Mouse (Mus musculus): ENCODE results near the gene Ccdc50.

Gene Ccdc50

DNA sequence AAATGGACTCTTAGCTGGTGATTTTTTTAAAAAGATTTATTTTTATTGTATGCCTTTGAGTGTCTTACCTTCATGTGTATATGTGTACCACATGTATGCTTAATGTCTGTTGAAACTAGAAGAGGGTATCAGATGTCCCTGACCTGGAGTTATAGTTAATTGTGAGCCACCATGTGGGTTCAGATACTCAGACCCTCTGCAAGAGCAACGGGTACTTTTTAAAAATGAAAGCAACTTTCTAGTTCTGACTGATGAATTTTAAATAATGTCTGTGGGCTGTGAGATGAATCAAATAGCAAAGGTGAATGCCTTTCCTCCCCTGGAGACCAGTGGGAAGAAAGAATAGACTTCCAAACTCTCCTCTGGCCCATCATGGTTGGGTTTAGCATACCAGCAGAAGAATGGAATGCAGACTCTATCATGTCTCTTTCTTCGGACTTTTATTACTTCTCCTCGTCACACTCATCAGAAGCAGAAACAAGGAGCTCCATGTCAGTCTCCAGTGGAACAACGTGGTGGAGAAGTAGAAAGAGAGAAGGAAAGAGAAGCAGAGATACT is 1.7 kb upstream of the Ccdc50 start:
- Histone ChIP-seq H3K27me3 (ENCODE audit: control insufficient read depth, insufficient read depth, low read length, poor library complexity, severe bottlenecking) (no peaks in the 10 kb centered on the region), H3K36me3 (ENCODE audit: control insufficient read depth, insufficient read depth, low read length, poor library complexity, severe bottlenecking) (no peaks in the 10 kb centered on the region)
- no peak for DNase-seq (ENCODE audit: low read depth, low spot score)

DNA sequence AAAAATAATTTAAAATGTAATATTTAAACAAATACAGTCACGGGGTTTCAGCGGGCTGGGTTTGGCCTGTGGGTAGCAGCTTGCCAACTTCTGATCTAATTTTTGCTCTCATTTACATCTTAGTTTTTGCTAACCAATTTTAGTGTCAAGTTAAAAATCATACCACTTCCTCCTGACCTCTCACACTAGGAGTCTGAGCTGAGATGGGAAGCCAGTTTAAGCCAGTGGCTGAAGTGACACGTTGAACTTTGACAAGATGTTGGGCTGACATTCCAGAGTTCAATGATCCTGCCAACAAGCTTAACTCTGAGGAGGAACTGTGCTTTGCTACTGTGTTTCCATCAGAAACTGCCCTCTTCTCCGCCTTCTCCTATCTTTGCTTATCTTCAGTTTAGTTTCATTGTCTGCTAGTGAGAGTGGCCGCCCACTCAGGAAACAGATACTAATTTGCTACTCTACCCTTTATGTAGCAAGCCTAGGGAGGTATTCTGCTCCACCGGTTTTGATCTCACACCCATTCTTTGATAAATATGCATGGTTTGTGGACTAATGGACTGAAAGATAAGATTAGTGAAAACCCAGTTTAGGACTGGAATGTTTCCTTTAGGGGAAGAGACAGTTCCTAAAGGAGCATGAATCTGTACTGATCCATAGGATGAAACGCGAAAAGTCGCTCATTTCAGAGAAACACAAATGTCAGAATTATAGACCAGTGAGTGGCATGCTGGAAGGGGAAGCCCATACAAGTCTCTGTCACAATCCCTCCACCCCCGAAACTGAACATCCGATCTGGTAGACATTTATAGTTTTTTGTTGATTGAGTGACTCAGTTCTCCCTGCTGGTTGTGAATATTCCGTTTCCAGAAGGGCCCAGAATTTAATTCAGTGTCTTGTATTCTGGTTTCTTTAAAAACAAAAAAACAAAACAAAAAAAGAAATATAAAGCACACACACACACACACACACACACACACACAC is 746 bp upstream of the Ccdc50 start:
- no peaks in the 10 kb centered on the region for H3K27me3 ChIP-seq (ENCODE audit: control insufficient read depth, insufficient read depth, low read length, poor library complexity, severe bottlenecking)
- no peaks in the 10 kb centered on the region for H3K36me3 ChIP-seq (ENCODE audit: control insufficient read depth, insufficient read depth, low read length, poor library complexity, severe bottlenecking)
- peak; percentile 80 for DNase-seq (ENCODE audit: low read depth, low spot score)

DNA sequence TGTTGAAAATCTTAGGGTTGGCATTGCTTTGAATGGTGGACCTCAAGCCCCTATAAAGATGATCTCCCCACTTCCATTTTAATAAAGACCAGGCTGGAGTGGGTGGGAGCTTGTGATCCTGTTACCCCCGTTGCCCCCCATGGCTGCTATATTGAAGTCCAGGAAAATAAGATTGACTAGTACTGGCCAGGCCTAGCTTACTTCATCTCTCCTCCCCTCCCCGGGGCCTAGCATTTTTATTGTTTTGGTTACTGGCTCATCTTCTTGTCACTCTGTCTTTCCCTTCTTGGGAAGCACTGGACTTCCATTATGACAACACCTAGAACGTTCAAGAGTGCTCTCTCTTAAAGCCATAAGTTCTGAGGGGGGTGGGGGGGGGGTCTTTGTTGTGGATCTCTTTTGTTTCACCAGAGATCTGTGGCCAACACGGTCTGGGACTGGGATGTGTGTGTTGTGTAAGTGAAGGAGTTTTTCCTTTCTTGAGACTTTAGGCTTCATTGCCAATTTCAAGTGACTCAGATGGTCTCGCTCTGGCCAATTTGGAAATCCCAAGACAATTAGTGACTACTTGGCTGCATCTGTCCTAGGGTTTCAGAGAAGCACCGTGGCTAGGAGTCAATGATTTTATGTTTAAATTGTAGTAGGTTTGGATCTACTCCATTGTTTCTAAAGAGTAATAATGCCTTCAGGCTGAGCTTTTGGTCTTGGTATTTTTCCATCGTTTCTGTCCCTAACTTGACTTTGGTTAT is 1.0 kb downstream of the Ccdc50 start:
- Histone ChIP-seq H3K36me3 (ENCODE audit: control insufficient read depth, insufficient read depth, low read length, poor library complexity, severe bottlenecking) (no peaks in the 10 kb centered on the region), H3K27me3 (ENCODE audit: control insufficient read depth, insufficient read depth, low read length, poor library complexity, severe bottlenecking) (no peaks in the 10 kb centered on the region)
- no peak for DNase-seq (ENCODE audit: low read depth, low spot score)

DNA sequence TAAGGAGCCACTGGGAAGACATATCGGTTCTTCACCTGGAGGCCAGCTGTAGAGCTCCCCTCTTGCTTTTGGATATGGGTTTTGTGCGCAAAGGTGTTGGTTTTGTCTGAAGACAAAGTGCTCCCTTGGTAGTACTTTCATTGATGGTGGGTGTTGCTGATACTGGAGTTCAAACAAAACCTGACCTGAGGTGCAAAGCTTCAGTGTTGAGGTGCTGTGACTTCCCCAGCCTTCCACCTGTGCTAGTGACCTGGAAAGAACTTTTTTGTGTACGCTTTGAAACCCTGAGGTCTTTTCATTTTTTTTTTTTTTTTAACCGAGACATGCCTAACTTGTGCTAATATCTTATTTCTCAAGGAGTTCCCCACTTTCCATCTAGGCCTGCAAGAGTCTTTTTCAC is 1.6 kb downstream of the Ccdc50 start:
- H3K36me3 ChIP-seq (ENCODE audit: control insufficient read depth, insufficient read depth, low read length, poor library complexity, severe bottlenecking): no peaks in the 10 kb centered on the region
- no peak for DNase-seq (ENCODE audit: low read depth, low spot score)
- H3K27me3 ChIP-seq (ENCODE audit: control insufficient read depth, insufficient read depth, low read length, poor library complexity, severe bottlenecking): no peaks in the 10 kb centered on the region

DNA sequence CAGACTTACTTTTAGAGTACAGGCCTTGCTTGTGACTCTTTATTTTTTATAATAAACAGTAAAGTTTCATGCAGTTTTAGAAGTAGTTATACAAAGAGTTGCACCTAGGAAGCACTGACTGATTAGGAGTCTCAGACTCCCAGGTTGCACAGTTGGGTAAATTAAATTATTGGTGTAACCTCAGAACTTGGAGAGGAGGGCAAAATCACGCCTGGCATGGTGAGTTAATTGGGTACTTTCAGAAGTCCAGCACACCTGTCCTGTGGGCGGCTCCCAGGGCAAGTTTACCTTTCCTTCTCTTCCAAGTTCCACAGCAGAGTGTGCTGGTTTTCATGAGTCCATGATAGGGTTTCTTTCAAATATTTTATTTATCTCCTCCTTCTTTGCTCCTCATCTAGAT is 3.2 kb downstream of the Ccdc50 start:
- H3K36me3 ChIP-seq (ENCODE audit: control insufficient read depth, insufficient read depth, low read length, poor library complexity, severe bottlenecking): no peaks in the 10 kb centered on the region
- DNase-seq (ENCODE audit: low read depth, low spot score): no peak
- no peaks in the 10 kb centered on the region for H3K27me3 ChIP-seq (ENCODE audit: control insufficient read depth, insufficient read depth, low read length, poor library complexity, severe bottlenecking)

DNA sequence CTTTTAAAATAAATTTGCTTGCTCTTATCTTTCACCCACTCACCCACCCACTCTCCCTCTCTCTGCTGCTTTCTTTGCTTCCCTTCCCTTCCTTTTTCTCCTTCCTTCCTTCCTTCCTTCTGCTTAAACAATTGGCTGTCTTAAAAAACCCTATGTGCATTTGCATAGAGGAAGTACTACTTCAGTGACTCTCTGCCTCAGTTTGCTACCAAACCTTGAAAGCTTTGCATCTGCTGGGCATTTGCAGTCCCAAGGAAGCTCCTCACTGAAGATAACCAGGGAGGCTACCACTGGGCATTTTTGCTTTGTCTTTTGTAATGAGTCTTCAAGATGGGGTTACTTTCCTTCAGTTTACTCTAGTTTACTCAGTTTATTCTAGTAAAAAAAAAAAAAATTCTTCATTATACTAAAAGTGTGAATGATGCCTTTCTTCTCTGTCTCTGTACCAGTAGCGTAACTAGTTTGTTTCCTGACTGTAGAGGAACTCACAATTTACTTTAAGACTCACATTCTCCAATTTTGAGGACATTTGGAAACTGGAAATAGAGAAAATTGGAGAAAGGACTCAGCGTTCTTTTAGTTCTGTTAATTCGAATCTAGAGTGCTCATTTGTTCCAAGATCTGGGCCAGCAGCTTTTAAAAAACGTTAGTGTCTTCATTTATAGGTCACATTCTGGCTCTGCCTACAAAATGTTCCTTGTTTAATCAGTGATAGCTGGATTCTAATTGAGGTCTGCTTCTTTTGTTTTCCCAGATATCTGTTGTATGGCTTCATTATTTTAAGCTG is 6.8 kb downstream of the Ccdc50 start:
- DNase-seq (ENCODE audit: low read depth, low spot score): peak; percentile 40
- no peaks in the 10 kb centered on the region for H3K36me3 ChIP-seq (ENCODE audit: control insufficient read depth, insufficient read depth, low read length, poor library complexity, severe bottlenecking)
- H3K27me3 ChIP-seq (ENCODE audit: control insufficient read depth, insufficient read depth, low read length, poor library complexity, severe bottlenecking): no peaks in the 10 kb centered on the region

DNA sequence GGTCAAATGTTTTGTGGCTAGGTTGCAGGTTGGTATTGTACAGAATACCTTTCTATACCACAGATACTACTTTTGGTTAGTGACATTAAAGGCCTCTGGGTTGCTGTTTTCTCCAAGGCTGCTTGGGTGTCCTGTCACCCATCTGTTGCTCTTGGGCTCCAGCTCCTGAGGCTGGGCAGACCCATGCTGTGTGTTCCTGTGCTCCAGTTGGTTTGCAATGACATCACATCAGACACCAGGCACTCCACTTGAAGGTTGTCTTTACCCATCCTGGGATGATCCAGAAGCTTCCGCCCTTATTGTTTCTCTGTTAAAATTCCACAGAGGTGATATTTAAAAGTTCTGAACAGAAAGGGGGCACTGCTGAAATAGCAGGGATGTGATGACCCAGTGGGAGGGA is 8.3 kb downstream of the Ccdc50 start:
- no peak for DNase-seq (ENCODE audit: low read depth, low spot score)
- no peaks in the 10 kb centered on the region for H3K36me3 ChIP-seq (ENCODE audit: control insufficient read depth, insufficient read depth, low read length, poor library complexity, severe bottlenecking)
- no peaks in the 10 kb centered on the region for H3K27me3 ChIP-seq (ENCODE audit: control insufficient read depth, insufficient read depth, low read length, poor library complexity, severe bottlenecking)

DNA sequence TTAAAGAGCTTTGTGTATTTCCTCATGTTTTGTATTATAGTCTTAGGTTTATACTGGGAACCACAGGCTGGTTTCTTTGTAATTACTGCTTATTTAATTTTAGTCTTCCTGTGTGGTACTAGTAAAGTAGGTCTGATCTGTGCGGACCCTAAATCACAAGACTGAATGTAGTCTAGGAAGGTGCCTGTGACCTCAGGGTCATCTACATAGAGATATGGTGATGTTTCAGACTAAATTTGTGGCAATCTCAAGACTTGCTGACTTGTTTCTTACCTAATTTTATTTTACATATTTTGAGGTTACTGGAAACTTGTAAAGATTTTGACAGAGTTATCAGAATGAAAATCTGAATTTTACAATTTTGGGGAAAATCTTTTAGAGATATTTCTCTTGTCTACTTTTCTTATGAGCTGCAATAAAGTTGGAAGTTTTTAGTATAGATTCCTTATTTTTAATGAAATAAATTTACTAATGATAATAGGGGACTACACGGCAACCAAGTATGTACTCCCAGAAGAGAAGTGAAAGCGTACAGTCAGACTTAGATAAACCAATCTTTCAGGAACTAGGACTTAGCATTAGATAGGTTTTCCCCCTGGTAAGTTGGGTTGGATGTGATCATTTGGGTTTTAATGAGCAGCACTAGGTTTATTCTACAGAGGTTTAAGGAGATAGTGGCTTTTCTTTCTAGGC is 10.5 kb downstream of the Ccdc50 start:
- H3K27me3 ChIP-seq (ENCODE audit: control insufficient read depth, insufficient read depth, low read length, poor library complexity, severe bottlenecking): no peaks in the 10 kb centered on the region
- peak; percentile 62 for DNase-seq (ENCODE audit: low read depth, low spot score)
- no peaks in the 10 kb centered on the region for H3K36me3 ChIP-seq (ENCODE audit: control insufficient read depth, insufficient read depth, low read length, poor library complexity, severe bottlenecking)

DNA sequence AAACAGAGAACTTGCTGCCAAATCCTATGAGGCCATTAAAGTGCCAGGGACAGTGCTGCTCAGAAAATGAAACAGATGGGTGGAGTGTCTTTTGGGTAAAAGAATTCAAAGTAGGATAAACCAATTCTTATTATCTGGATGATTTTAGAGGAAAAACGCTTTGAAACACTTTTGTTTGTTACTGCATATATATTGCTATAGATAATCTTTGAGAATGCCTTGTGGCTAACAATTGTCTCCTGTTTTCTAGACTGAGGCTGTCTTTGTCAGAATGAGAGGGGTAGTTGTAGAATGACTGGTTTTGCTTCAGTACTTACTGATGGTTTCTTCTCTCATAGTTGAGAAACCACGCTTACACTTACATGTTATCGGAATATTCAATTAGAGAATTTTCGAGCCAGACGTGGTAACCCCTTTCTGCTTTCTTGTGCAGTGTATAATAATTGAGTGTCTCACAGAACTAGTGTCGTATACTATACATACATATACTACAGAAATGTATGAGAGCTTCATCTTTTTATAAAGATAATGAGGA is 11.1 kb downstream of the Ccdc50 start:
- Histone ChIP-seq H3K36me3 (ENCODE audit: control insufficient read depth, insufficient read depth, low read length, poor library complexity, severe bottlenecking) (no peaks in the 10 kb centered on the region), H3K27me3 (ENCODE audit: control insufficient read depth, insufficient read depth, low read length, poor library complexity, severe bottlenecking) (no peaks in the 10 kb centered on the region)
- DNase-seq (ENCODE audit: low read depth, low spot score): peak; percentile 23

DNA sequence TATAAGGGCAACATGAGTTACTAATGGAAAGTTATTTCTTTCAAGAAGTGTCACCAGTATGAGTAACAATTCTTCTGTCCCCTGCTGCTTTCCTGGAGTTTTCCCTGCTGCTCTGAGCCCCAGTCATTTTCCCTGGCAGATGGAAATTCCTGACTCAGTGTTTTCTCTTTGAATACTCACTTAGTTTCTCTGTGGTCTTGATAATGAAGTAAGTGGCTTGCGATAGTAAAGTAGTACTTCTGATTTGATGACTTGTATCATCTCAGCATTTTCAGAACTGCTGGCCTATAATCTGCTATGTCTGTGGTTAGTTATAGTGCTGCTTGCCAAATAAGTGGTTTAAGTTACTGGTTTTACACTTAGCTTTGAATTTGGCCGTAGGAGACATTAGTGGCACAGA is 12.9 kb downstream of the Ccdc50 start:
- no peak for DNase-seq (ENCODE audit: low read depth, low spot score)
- Histone ChIP-seq H3K36me3 (ENCODE audit: control insufficient read depth, insufficient read depth, low read length, poor library complexity, severe bottlenecking) (0 out of 2 replicates have a peak, but pooled peaks cover 1% of the 10 kb centered on the region), H3K27me3 (ENCODE audit: control insufficient read depth, insufficient read depth, low read length, poor library complexity, severe bottlenecking) (no peaks in the 10 kb centered on the region)

DNA sequence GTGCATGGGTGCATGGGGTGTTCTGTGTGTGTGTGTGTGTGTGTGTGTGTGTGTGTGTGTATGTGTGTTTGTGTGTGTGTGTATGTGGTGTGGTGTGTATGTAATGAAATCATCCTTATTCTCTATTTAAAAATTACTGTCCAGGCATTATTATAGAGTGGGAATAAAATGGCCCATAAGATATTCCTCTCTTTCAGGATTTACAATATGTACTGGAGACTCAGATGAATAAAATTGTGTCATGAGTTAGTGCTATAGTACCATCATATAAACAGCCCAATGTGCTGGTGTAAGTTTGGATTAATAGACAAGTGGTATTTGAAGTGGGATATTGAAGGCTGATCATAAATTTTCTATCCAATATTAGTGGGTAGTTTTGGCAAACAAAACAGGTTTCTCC is 15.4 kb downstream of the Ccdc50 start:
- Histone ChIP-seq H3K27me3 (ENCODE audit: control insufficient read depth, insufficient read depth, low read length, poor library complexity, severe bottlenecking) (no peaks in the 10 kb centered on the region), H3K36me3 (ENCODE audit: control insufficient read depth, insufficient read depth, low read length, poor library complexity, severe bottlenecking) (peaks cover 5% of the 10 kb centered on the region; the same call in 1 of the 2 replicates)
- no peak for DNase-seq (ENCODE audit: low read depth, low spot score)

DNA sequence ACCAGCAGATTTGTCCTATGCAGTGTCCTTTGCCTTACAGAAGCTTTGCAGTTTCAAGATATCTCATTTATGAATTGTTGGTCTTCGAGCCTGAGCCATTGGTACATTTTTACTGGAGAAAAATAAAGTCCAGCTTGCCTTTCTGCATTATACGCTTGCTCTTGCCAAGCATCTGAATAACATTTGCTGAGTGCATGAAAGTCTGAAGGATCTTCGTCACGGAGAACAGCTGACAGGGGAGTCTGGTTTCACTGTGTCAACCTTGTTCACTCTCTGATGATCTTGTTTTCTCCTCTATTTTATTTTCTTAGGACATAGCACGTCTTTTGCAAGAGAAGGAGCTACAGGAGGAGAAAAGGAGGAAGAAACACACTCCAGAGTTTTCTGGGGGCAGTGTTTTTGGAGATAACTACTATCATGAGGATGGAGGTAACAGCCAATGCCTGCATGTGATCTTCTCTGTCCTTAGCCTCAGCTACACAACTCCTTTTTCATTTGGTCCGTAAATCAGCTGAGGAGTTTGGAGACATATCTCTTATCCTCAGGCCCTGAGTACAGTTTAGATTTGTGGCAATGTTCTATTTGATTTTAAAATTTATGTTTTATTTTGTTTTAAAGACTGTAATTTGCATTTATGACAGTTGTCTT is 28.4 kb downstream of the Ccdc50 start:
- no peak for DNase-seq (ENCODE audit: low read depth, low spot score)
- Histone ChIP-seq H3K27me3 (ENCODE audit: control insufficient read depth, insufficient read depth, low read length, poor library complexity, severe bottlenecking) (no peaks in the 10 kb centered on the region), H3K36me3 (ENCODE audit: control insufficient read depth, insufficient read depth, low read length, poor library complexity, severe bottlenecking) (peaks cover 14% of the 10 kb centered on the region)

DNA sequence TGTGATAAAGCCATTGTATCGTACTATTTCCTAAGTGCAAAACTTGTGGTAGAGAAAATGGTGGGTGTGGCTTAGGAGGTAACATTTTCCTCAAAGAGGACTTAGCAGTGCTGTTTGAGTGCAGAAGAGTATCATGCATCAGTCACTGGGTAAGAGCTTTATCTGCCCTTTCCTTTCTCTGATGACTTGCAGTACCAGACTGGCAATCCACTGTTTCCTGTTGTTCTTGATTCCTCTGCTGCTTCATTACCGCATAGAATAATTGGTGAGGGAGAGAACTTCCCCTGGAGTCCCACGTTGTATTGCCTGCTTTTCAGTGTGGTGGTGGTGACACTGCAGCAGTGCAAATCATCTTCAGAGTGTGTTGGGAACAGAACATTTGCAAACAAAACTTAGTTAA is 29.0 kb downstream of the Ccdc50 start:
- Histone ChIP-seq H3K36me3 (ENCODE audit: control insufficient read depth, insufficient read depth, low read length, poor library complexity, severe bottlenecking) (peaks cover 16% of the 10 kb centered on the region), H3K27me3 (ENCODE audit: control insufficient read depth, insufficient read depth, low read length, poor library complexity, severe bottlenecking) (no peaks in the 10 kb centered on the region)
- DNase-seq (ENCODE audit: low read depth, low spot score): no peak
